Mouse (Mus musculus) hindbrain, embryonic 15.5 days (tissue): ENCODE results near the gene Rer1. TPM values are rescaled to one million over a fixed set of nuclear protein-coding genes. Genes with fewer than 3 reads are reported as not detected.
"Not testable (repeated sequence)": the region's sequence is repeated elsewhere in the genome, so short reads cannot be mapped to it uniquely, and the experiment has no call there.

Source experiments
- ATAC-seq: fragments of 200-750 bp; cut with Nextera tagmentation; 2 replicates; pipeline ENCODE4 v1.8.0; 2017; ENCODE audit warnings: low read depth, moderate number of reproducible peaks, moderate TSS enrichment; ENCODE audit not compliant: low FRiP score
- H3K27ac ChIP-seq: fragments of 300-500 bp; sonication (generic); replicated peaks from 2 replicates; pipeline ENCODE4 v1.5.1; 2015; ENCODE audit warnings: mild to moderate bottlenecking, inconsistent platforms
- H3K27me3 ChIP-seq: fragments of 300-500 bp; sonication (generic); 2 replicates; pipeline ENCODE4 v1.6.1; 2015; ENCODE audit warnings: control low read depth, inconsistent platforms
- H3K36me3 ChIP-seq: fragments of 300-500 bp; sonication (generic); 2 replicates; pipeline ENCODE4 v1.6.1; 2015; ENCODE audit warnings: control low read depth, inconsistent platforms
- H3K4me1 ChIP-seq: fragments of 300-500 bp; sonication (generic); replicated peaks from 2 replicates; pipeline ENCODE4 v1.6.1; 2015; ENCODE audit warnings: control low read depth, inconsistent platforms
- H3K4me2 ChIP-seq: fragments of 300-500 bp; sonication (generic); 2 replicates; pipeline ENCODE4 v1.6.1; 2015; ENCODE audit warnings: moderate library complexity, mild to moderate bottlenecking, inconsistent platforms
- H3K4me3 ChIP-seq: fragments of 300-500 bp; sonication (generic); 2 replicates; pipeline ENCODE4 v1.5.1; 2015; ENCODE audit warnings: mild to moderate bottlenecking, inconsistent platforms
- H3K9ac ChIP-seq: fragments of 300-500 bp; sonication (generic); 2 replicates; pipeline ENCODE4 v1.6.1; 2015; ENCODE audit warnings: inconsistent platforms
- H3K9me3 ChIP-seq: fragments of 300-500 bp; sonication (generic); 2 replicates; pipeline ENCODE4 v1.6.1; 2016; ENCODE audit warnings: control low read depth, inconsistent platforms
- WGBS: fragments of 180-500 bp; shearing (Covaris S2); methylation state at CpG from one replicate; pipeline ENCODE4 v1.1.7; 2015; 5-methylcytosine and 5-hydroxymethylcytosine counted together
- polyA plus RNA-seq: library from polyadenylated mRNA; unstranded; fragments of >200 nt; fragmentation: Nextera tagmentation; extraction: Ambion mirVana; gene quantifications from 2 replicates; pipeline ENCODE4 v1.2.1, GENCODE M21; 2015

Gene Rer1
- polyA plus RNA-seq, 1 experiment from 2014 or later = 125 TPM

- peak; percentile 40; the same call in 1 of the 2 replicates for ATAC-seq
- Histone ChIP-seq H3K9me3 (no peaks in the 10 kb centered on the region), H3K4me3 (peak overlapping the region; percentile 70), H3K27me3 (no peaks in the 10 kb centered on the region), H3K9ac (peak overlapping the region; percentile 82), H3K36me3 (peaks cover 16% of the 10 kb centered on the region), H3K27ac (peak overlapping the region; percentile 91), H3K4me1 (peaks cover 36% of the 10 kb centered on the region), H3K4me2 (peak overlapping the region; percentile 89)
- WGBS = 7% methylated on average over 34 of the region's 35 CpGs
Measured at GRCm38 (mm10) chr4:155085206-155086107, 725 bp downstream of the Rer1 start.

GRCm38 (mm10) chr4:155084351-155084750 is 1.8 kb downstream of the Rer1 start:
- H3K27ac ChIP-seq = no peak overlapping the region
- H3K4me3 ChIP-seq = no peak overlapping the region
- H3K4me2 ChIP-seq = 0 out of 2 replicates have a peak overlapping the region, but pooled peaks have one; percentile 89
- 91% methylated on average over 7 of the region's 7 CpGs for WGBS
- no peaks in the 10 kb centered on the region for H3K27me3 ChIP-seq
- H3K9ac ChIP-seq = no peak overlapping the region
- no peaks in the 10 kb centered on the region for H3K9me3 ChIP-seq
- peaks cover 36% of the 10 kb centered on the region for H3K4me1 ChIP-seq
- peaks cover 27% of the 10 kb centered on the region for H3K36me3 ChIP-seq
- ATAC-seq = no peak

- no peaks in the 10 kb centered on the region for H3K27me3 ChIP-seq
- peaks cover 32% of the 10 kb centered on the region for H3K36me3 ChIP-seq
- 90% methylated on average over 4 of the region's 4 CpGs for WGBS
- H3K4me3 ChIP-seq = no peak overlapping the region
- H3K4me1 ChIP-seq = peaks cover 36% of the 10 kb centered on the region
- no peak overlapping the region for H3K27ac ChIP-seq
- H3K4me2 ChIP-seq = no peak overlapping the region
- H3K9me3 ChIP-seq = no peaks in the 10 kb centered on the region
- no peak overlapping the region for H3K9ac ChIP-seq
- no peak for ATAC-seq
Measured at GRCm38 (mm10) chr4:155083553-155083952, 2.6 kb downstream of the Rer1 start.

GRCm38 (mm10) chr4:155079666-155080065 is 6.5 kb downstream of the Rer1 start:
- Histone ChIP-seq H3K27ac (no peak overlapping the region), H3K4me1 (peaks cover 18% of the 10 kb centered on the region), H3K4me3 (no peak overlapping the region), H3K36me3 (peaks cover 67% of the 10 kb centered on the region), H3K9ac (no peak overlapping the region), H3K9me3 (no peaks in the 10 kb centered on the region), H3K27me3 (no peaks in the 10 kb centered on the region), H3K4me2 (no peak overlapping the region)
- no peak for ATAC-seq
- WGBS = 93% methylated on average over 6 of the region's 6 CpGs

DNA sequence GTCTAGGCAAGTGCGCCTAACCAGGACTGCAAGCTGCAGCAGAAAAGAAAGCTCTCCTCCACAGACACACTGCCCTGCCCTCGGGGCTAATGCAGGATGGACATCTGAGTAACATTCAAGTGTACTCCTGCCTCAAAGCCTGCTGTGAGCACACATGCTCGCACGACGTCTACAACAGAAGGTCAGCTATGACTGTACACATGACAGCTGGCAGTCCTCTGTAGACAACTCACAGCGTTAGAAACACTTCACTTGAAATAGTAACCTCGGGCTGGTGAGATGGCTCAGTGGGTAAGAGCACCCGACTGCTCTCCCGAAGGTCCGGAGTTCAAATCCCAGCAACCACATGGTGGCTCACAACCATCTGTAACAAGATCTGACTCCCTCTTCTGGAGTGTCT is 7.4 kb downstream of the Rer1 start:
- not testable (repeated sequence) for H3K27ac ChIP-seq, H3K9ac ChIP-seq, H3K4me2 ChIP-seq, ATAC-seq, H3K27me3 ChIP-seq, H3K9me3 ChIP-seq, H3K4me1 ChIP-seq, H3K4me3 ChIP-seq
- peaks cover 76% of the 10 kb centered on the region for H3K36me3 ChIP-seq
- WGBS = 86% methylated on average over 10 of the region's 10 CpGs

DNA sequence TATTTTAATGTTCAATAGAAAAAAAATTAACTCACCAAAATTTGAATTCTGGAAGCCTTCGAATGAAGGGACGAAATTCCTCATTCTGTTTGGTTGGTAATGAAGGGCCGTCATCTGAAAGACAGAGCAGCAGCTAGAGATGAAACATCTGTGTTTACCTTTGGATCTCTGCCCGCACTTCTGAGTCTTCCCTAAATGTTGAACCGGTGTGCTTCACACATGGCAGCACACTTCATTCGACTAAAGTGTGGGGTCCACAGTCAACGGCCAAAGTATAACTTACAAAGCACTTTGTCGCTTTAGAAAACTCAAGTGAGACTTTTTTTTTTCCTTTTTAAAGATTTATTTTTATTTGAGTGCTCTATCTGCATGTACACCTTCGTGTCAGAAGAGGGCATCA is 9.5 kb downstream of the Rer1 start:
- no peaks in the 10 kb centered on the region for H3K4me1 ChIP-seq
- no peak overlapping the region for H3K4me3 ChIP-seq
- no peak for ATAC-seq
- no peaks in the 10 kb centered on the region for H3K9me3 ChIP-seq
- H3K27ac ChIP-seq = no peak overlapping the region
- H3K36me3 ChIP-seq = peaks cover 85% of the 10 kb centered on the region
- no peak overlapping the region for H3K4me2 ChIP-seq
- no peaks in the 10 kb centered on the region for H3K27me3 ChIP-seq
- H3K9ac ChIP-seq = no peak overlapping the region
- 91% methylated on average over 9 of the region's 9 CpGs for WGBS

DNA sequence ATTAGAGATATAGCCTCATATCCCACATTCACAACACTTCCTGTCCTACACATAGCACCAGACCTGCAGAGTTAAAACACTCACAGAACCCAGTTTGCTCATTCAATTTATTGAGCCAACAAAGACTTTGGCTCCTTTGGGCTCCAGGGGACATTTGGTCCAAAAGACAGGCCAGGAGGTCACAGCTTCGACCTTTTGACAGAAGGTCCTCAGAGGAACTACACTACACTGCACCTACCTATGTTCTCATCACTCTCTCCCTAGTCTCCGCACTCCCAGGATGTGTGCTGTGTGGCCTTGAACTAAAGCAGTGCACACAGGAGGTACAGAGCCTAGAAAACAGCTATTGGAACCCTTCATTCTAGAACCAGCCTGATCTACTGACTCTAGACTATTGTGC is 10.4 kb downstream of the Rer1 start:
- Histone ChIP-seq H3K4me1 (no peaks in the 10 kb centered on the region), H3K36me3 (peaks cover 86% of the 10 kb centered on the region), H3K27ac (no peak overlapping the region), H3K27me3 (no peaks in the 10 kb centered on the region), H3K9ac (no peak overlapping the region), H3K4me3 (no peak overlapping the region), H3K4me2 (no peak overlapping the region), H3K9me3 (no peaks in the 10 kb centered on the region)
- ATAC-seq = no peak
- 93% methylated on average over 2 of the region's 2 CpGs for WGBS

DNA sequence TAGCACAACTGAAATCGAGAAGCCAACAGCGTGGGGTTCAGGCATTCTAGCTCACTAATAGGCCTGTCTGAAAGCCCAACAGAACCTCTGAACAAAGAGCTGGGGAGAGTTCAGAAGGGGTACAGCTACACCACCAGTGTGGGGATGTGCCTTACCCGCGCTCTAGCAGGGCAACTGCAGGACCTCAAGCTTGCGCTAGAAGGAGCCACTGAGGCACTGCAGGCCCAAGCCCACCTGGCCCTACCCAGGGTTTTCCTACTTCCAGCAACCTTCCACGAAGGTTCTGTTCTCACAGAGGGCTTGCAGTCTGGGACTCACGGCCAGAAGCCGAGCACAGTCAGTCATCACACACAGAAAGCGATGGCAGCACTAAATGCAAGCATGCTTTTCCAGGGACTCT is 11.0 kb downstream of the Rer1 start:
- no peaks in the 10 kb centered on the region for H3K27me3 ChIP-seq
- ATAC-seq = no peak
- peaks cover 86% of the 10 kb centered on the region for H3K36me3 ChIP-seq
- H3K4me3 ChIP-seq = no peak overlapping the region
- 88% methylated on average over 9 of the region's 9 CpGs for WGBS
- H3K9ac ChIP-seq = no peak overlapping the region
- H3K9me3 ChIP-seq = no peaks in the 10 kb centered on the region
- no peaks in the 10 kb centered on the region for H3K4me1 ChIP-seq
- H3K4me2 ChIP-seq = no peak overlapping the region
- H3K27ac ChIP-seq = no peak overlapping the region

DNA sequence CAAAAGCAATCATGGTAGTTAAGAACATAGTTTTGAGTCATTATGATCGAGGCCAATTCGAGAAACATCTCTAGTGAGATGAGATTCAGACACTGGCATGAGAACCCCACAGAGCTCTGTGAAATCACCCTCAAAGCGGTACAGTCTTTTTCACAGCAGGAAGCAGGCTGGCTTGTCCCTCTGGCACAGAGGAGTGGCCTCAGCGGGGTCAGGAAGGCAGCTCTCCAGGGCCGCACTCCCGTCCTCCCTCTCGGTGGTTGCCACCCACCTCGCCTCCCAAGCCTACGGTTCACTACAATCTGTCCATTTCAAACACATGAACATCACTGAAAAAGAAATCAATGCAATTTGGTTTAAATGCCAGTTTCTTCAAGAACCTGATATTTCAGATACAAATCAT is 11.8 kb downstream of the Rer1 start:
- no peak overlapping the region for H3K9ac ChIP-seq
- H3K4me2 ChIP-seq = no peak overlapping the region
- H3K36me3 ChIP-seq = peaks cover 86% of the 10 kb centered on the region
- H3K27ac ChIP-seq = no peak overlapping the region
- no peaks in the 10 kb centered on the region for H3K27me3 ChIP-seq
- ATAC-seq = no peak
- H3K4me1 ChIP-seq = no peaks in the 10 kb centered on the region
- H3K9me3 ChIP-seq = no peaks in the 10 kb centered on the region
- H3K4me3 ChIP-seq = no peak overlapping the region
- 68% methylated on average over 9 of the region's 9 CpGs for WGBS

DNA sequence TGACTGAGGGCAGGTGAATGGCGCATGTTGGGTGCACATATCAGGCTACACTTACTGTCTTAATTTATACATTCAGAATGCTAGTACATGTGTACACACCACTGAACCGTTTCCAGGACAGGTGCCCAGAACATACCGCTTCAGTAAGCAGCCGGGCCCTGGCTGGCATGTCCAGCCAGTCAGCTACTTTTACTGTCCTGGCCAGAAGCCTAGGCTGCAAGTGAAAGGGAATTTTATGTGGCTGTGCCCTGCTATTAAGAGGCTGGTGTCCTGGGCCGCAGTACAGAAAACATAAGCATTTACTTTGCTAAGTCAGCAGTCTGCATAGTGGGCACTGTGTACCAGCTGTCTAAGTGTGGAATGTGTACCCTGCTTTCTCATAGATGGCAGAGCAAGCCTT is 15.3 kb downstream of the Rer1 start:
- WGBS = 93% methylated on average over 5 of the region's 5 CpGs
- ATAC-seq = no peak

GRCm38 (mm10) chr4:155070199-155070598 is 16.0 kb downstream of the Rer1 start:
- WGBS = 94% methylated on average over 13 of the region's 13 CpGs
- H3K27ac ChIP-seq = no peak overlapping the region
- H3K4me3 ChIP-seq = no peak overlapping the region
- H3K9me3 ChIP-seq = no peaks in the 10 kb centered on the region
- H3K27me3 ChIP-seq = no peaks in the 10 kb centered on the region
- ATAC-seq = no peak
- peaks cover 59% of the 10 kb centered on the region for H3K36me3 ChIP-seq
- peaks cover 22% of the 10 kb centered on the region for H3K4me1 ChIP-seq
- H3K4me2 ChIP-seq = no peak overlapping the region
- H3K9ac ChIP-seq = no peak overlapping the region

More for the DNA sequence above, 15.3 kb downstream of the Rer1 start:
- no peak overlapping the region for H3K27ac ChIP-seq
- H3K4me3 ChIP-seq = no peak overlapping the region
- H3K4me2 ChIP-seq = no peak overlapping the region
- H3K9me3 ChIP-seq = no peaks in the 10 kb centered on the region
- H3K36me3 ChIP-seq = peaks cover 66% of the 10 kb centered on the region
- H3K9ac ChIP-seq = no peak overlapping the region
- no peaks in the 10 kb centered on the region for H3K27me3 ChIP-seq
- H3K4me1 ChIP-seq = peaks cover 19% of the 10 kb centered on the region

- WGBS = 84% methylated on average over 6 of the region's 6 CpGs
- H3K4me3 ChIP-seq = no peak overlapping the region
Measured at GRCm38 (mm10) chr4:155069191-155069590, 17.0 kb downstream of the Rer1 start.

More at GRCm38 (mm10) chr4:155069191-155069590, 17.0 kb downstream of the Rer1 start:
- Histone ChIP-seq H3K27ac (no peak overlapping the region), H3K36me3 (peaks cover 49% of the 10 kb centered on the region), H3K4me1 (peaks cover 22% of the 10 kb centered on the region), H3K4me2 (no peak overlapping the region), H3K27me3 (no peaks in the 10 kb centered on the region), H3K9ac (no peak overlapping the region), H3K9me3 (no peaks in the 10 kb centered on the region)
- no peak for ATAC-seq
